Mouse (Mus musculus) MEL (cell line): ENCODE results near the gene Abhd2. TPM values are rescaled to one million over a fixed set of nuclear protein-coding genes. Genes with fewer than 3 reads are reported as not detected.
A peak's percentile ranks its signal among the peaks of the same experiment; 100 is the strongest.

Source experiments
- DNase-seq: peaks from one replicate; pipeline ENCODE4 v3.0.0; 2011; ENCODE audit warnings: low read depth, low spot score
- H3K27ac ChIP-seq: 2 replicates; pipeline ENCODE4 v1.5.1; 2012; ENCODE audit warnings: low read depth, mild to moderate bottlenecking, control low read depth, low read length, moderate library complexity; ENCODE audit not compliant: control insufficient read depth
- H3K27me3 ChIP-seq, 2 experiments: fragments of 150-350 bp in 1 of 2; sonication (generic) in 1 of 2; 2 replicates each; pipeline ENCODE4 v1.6.1; 2012; ENCODE audit warnings: low read length in 2 of 2, mild to moderate bottlenecking in 2 of 2, improper control_type of control experiment in 1 of 2, moderate library complexity in 1 of 2; ENCODE audit not compliant: insufficient read depth in 2 of 2, control insufficient read depth in 1 of 2
- H3K36me3 ChIP-seq, 2 experiments: 2 replicates each; pipeline ENCODE4 v1.6.1; 2012 to 2014; ENCODE audit warnings: low read length in 2 of 2, improper control_type of control experiment in 1 of 2, inconsistent platforms in 1 of 2, mild to moderate bottlenecking in 1 of 2; ENCODE audit not compliant: insufficient read depth in 2 of 2, control insufficient read depth in 1 of 2
- H3K4me1 ChIP-seq, 2 experiments: fragments of 150-350 bp in 1 of 2; sonication (generic) in 1 of 2; 2 replicates each; pipeline ENCODE4 v1.6.1; 2012; ENCODE audit warnings: low read length in 2 of 2, improper control_type of control experiment in 1 of 2, mild to moderate bottlenecking in 1 of 2; ENCODE audit not compliant: insufficient read depth in 2 of 2, control insufficient read depth in 1 of 2
- H3K4me3 ChIP-seq, 2 experiments: fragments of 150-350 bp in 1 of 2; sonication (generic) in 1 of 2; 2 replicates each; pipeline ENCODE4 v1.5.1; 2012; ENCODE audit warnings: low read depth in 2 of 2, low read length in 2 of 2, mild to moderate bottlenecking in 2 of 2, moderate library complexity in 2 of 2, control low read depth in 1 of 2, improper control_type of control experiment in 1 of 2; ENCODE audit not compliant: control insufficient read depth in 1 of 2, insufficient read depth in 1 of 2
- H3K79me2 ChIP-seq: 2 replicates; pipeline ENCODE4 v1.6.1; 2012; ENCODE audit warnings: mild to moderate bottlenecking, low read length, moderate library complexity; ENCODE audit not compliant: control insufficient read depth, poor library complexity, insufficient read depth
- H3K9ac ChIP-seq: 2 replicates; pipeline ENCODE4 v1.6.1; 2012; ENCODE audit warnings: low read depth, mild to moderate bottlenecking, control low read depth, low read length, moderate library complexity; ENCODE audit not compliant: control insufficient read depth, poor library complexity, severe bottlenecking
- H3K9me3 ChIP-seq: fragments of 150-350 bp; sonication (generic); replicated peaks from 2 replicates; pipeline ENCODE4 v1.6.1; 2012; ENCODE audit warnings: mild to moderate bottlenecking, low read length, improper control_type of control experiment, moderate library complexity; ENCODE audit not compliant: insufficient read depth
- CHD2 ChIP-seq: IDR thresholded peaks from 2 replicates; pipeline ENCODE4 v1.6.1; 2011; ENCODE audit warnings: low read length, improper control_type of control experiment
- CTCF ChIP-seq, 3 experiments: IDR thresholded peaks in 2 of 3; conservative IDR thresholded peaks in 1 of 3; 2 replicates each; pipeline ENCODE4 v1.5.1; 2011 to 2012; ENCODE audit warnings: low read length in 3 of 3, low read depth in 2 of 3, mild to moderate bottlenecking in 2 of 3, improper control_type of control experiment in 1 of 3, inconsistent platforms in 1 of 3, mixed read lengths in 1 of 3, moderate library complexity in 1 of 3; ENCODE audit not compliant: control insufficient read depth in 1 of 3, insufficient read depth in 1 of 3, poor library complexity in 1 of 3, severe bottlenecking in 1 of 3
- E2F4 ChIP-seq: IDR thresholded peaks from 2 replicates; pipeline ENCODE4 v1.6.1; 2011; ENCODE audit warnings: low read depth, low read length, improper control_type of control experiment, borderline replicate concordance
- GABPA ChIP-seq: IDR thresholded peaks from 2 replicates; pipeline ENCODE4 v1.6.1; 2012; ENCODE audit warnings: low read depth, mild to moderate bottlenecking, inconsistent platforms, low read length, improper control_type of control experiment, moderate library complexity
- HCFC1 ChIP-seq: IDR thresholded peaks from 2 replicates; pipeline ENCODE4 v1.6.1; 2012; ENCODE audit warnings: low read depth, mild to moderate bottlenecking, inconsistent platforms, low read length, improper control_type of control experiment, moderate library complexity
- KAT2A ChIP-seq: conservative IDR thresholded peaks from 2 replicates; pipeline ENCODE4 v1.6.1; 2012; ENCODE audit warnings: low read depth, low read length, improper control_type of control experiment, inconsistent platforms
- MAFK ChIP-seq: IDR thresholded peaks from 2 replicates; pipeline ENCODE4 v1.6.1; 2011; ENCODE audit warnings: low read depth, mild to moderate bottlenecking, low read length, improper control_type of control experiment, borderline replicate concordance
- MAZ ChIP-seq: IDR thresholded peaks from 2 replicates; pipeline ENCODE4 v1.6.1; 2012; ENCODE audit warnings: low read depth, mild to moderate bottlenecking, inconsistent platforms, low read length, improper control_type of control experiment
- MEF2A ChIP-seq: IDR thresholded peaks from 2 replicates; pipeline ENCODE4 v1.6.1; 2014; ENCODE audit warnings: low read depth, mild to moderate bottlenecking, inconsistent platforms, low read length, improper control_type of control experiment; ENCODE audit not compliant: poor library complexity, insufficient replicate concordance, severe bottlenecking; ENCODE audit errors: extremely low read depth
- MXI1 ChIP-seq: IDR thresholded peaks from 2 replicates; pipeline ENCODE4 v1.6.1; 2011; ENCODE audit warnings: mild to moderate bottlenecking, low read depth, low read length, improper control_type of control experiment
- MYB ChIP-seq: IDR thresholded peaks from 2 replicates; pipeline ENCODE4 v1.6.1; 2011; ENCODE audit warnings: mild to moderate bottlenecking, low read depth, low read length, improper control_type of control experiment
- MYC ChIP-seq: IDR thresholded peaks from 2 replicates; pipeline ENCODE4 v1.6.1; 2011; ENCODE audit warnings: low read depth, mild to moderate bottlenecking, low read length, improper control_type of control experiment, moderate library complexity
- NRF1 ChIP-seq: IDR thresholded peaks from 2 replicates; pipeline ENCODE4 v1.6.1; 2014; ENCODE audit warnings: low read depth, mild to moderate bottlenecking, inconsistent platforms, low read length, improper control_type of control experiment, moderate library complexity; ENCODE audit not compliant: poor library complexity, insufficient read depth, severe bottlenecking
- RCOR1 ChIP-seq: IDR thresholded peaks from 2 replicates; pipeline ENCODE4 v1.6.1; 2012; ENCODE audit warnings: low read depth, mild to moderate bottlenecking, inconsistent platforms, low read length, improper control_type of control experiment
- SIN3A ChIP-seq: IDR thresholded peaks from 2 replicates; pipeline ENCODE4 v1.6.1; 2012; ENCODE audit warnings: low read length, improper control_type of control experiment, inconsistent platforms
- TCF12 ChIP-seq: IDR thresholded peaks from 2 replicates; pipeline ENCODE4 v1.6.1; 2014; ENCODE audit warnings: low read depth, mild to moderate bottlenecking, inconsistent platforms, low read length, improper control_type of control experiment, moderate library complexity
- USF1 ChIP-seq: IDR thresholded peaks from 2 replicates; pipeline ENCODE4 v1.6.1; 2014; ENCODE audit warnings: low read depth, mild to moderate bottlenecking, inconsistent platforms, low read length, improper control_type of control experiment, moderate library complexity
- ZC3H11A ChIP-seq: IDR thresholded peaks from 2 replicates; pipeline ENCODE4 v1.6.1; 2012; ENCODE audit warnings: low read depth, mild to moderate bottlenecking, inconsistent platforms, low read length, improper control_type of control experiment
- ZKSCAN1 ChIP-seq: IDR thresholded peaks from 2 replicates; pipeline ENCODE4 v1.6.1; 2012; ENCODE audit warnings: low read depth, mild to moderate bottlenecking, inconsistent platforms, low read length, improper control_type of control experiment, moderate library complexity
- ZMIZ1 ChIP-seq: IDR thresholded peaks from 2 replicates; pipeline ENCODE4 v1.6.1; 2012; ENCODE audit warnings: low read depth, mild to moderate bottlenecking, inconsistent platforms, low read length, improper control_type of control experiment, moderate library complexity
- polyA plus RNA-seq, 2 experiments: library from polyadenylated mRNA; stranded (reverse) in 1 of 2; unstranded in 1 of 2; fragments of >175 nt in 1 of 2; fragments of >200 nt in 1 of 2; gene quantifications; 2 replicates each; pipeline versions ENCODE4 v1.2.1 to v1.2.4; 2012; ENCODE audit warnings: low replicate concordance in 2 of 2, low read depth in 1 of 2; ENCODE audit not compliant: insufficient read length in 2 of 2, insufficient read depth in 1 of 2, missing spikeins in 1 of 2
- total RNA-seq: library from RNA; depleted of rRNA; stranded (reverse); fragments of 300-350 nt; gene quantifications from 2 replicates; pipeline ENCODE4 v1.2.3, GENCODE M21; 2012

Abhd2 gene
- total and polyA plus RNA-seq, 3 experiments = 13.6 to 32.0 TPM; not detected in 1

- peaks cover 0 to 9% of the 10 kb centered on the region in 2 experiments; a peak in 2 of 4 replicates for H3K4me1 ChIP-seq
- no peak overlapping the region for H3K27ac ChIP-seq
- peaks cover 0 to 3% of the 10 kb centered on the region in 2 experiments; a peak in 2 of 4 replicates for H3K36me3 ChIP-seq
- no peak overlapping the region for H3K9ac ChIP-seq
- TF ChIP-seq ZMIZ1 (no peak), USF1 (peak; percentile 58; the same call in 1 of the 2 replicates), KAT2A (no peak), E2F4 (no peak), GABPA (no peak), MEF2A (no peak)
- H3K9me3 ChIP-seq = no peaks in the 10 kb centered on the region
- H3K27me3 ChIP-seq = peaks cover 0 to 2% of the 10 kb centered on the region in 2 experiments; a peak in 2 of 4 replicates
- H3K4me3 ChIP-seq = no peak overlapping the region; a peak in 1 of 4 replicates
- no peaks in the 10 kb centered on the region for H3K79me2 ChIP-seq
- peak; percentile 42 for DNase-seq
Observed at GRCm38 (mm10) chr7:79225477-79225876, 47.5 kb upstream of the Abhd2 start.

GRCm38 (mm10) chr7:79226172-79226571, 46.8 kb upstream of the Abhd2 start:
- no peak overlapping the region for H3K9ac ChIP-seq
- no peaks in the 10 kb centered on the region for H3K9me3 ChIP-seq
- H3K36me3 ChIP-seq = peaks cover 0 to 3% of the 10 kb centered on the region in 2 experiments; a peak in 2 of 4 replicates
- peaks cover 0 to 9% of the 10 kb centered on the region in 2 experiments; a peak in 2 of 4 replicates for H3K4me1 ChIP-seq
- no peak overlapping the region for H3K27ac ChIP-seq
- H3K27me3 ChIP-seq = peaks cover 0 to 2% of the 10 kb centered on the region in 2 experiments; a peak in 2 of 4 replicates
- no peak overlapping the region for H3K4me3 ChIP-seq
- peak; percentile 9 for DNase-seq
- no peak for TF ChIP-seq SIN3A
- no peak for TF ChIP-seq MXI1
- TF ChIP-seq NRF1 = no peak
- no peak for TF ChIP-seq ZKSCAN1
- no peak for TF ChIP-seq HCFC1
- TF ChIP-seq MEF2A = no peak
- TF ChIP-seq, all 39 proteins: peak for 0
- H3K79me2 ChIP-seq = no peaks in the 10 kb centered on the region

GRCm38 (mm10) chr7:79226834-79227486, 46.0 kb upstream of the Abhd2 start:
- H3K36me3 ChIP-seq = peaks cover 0 to 3% of the 10 kb centered on the region in 2 experiments; a peak in 2 of 4 replicates
- peaks cover 0 to 9% of the 10 kb centered on the region in 2 experiments; a peak in 2 of 4 replicates for H3K4me1 ChIP-seq
- H3K79me2 ChIP-seq = no peaks in the 10 kb centered on the region
- DNase-seq = no peak
- no peaks in the 10 kb centered on the region for H3K9me3 ChIP-seq
- H3K4me3 ChIP-seq = no peak overlapping the region
- no peak overlapping the region for H3K27ac ChIP-seq
- TF ChIP-seq RCOR1 = no peak
- no peak for TF ChIP-seq MYC
- TF ChIP-seq MAZ = no peak
- no peak for TF ChIP-seq MYB
- TF ChIP-seq TCF12 = no peak
- TF ChIP-seq NRF1 = no peak
- no peak for TF ChIP-seq E2F4
- TF ChIP-seq ZC3H11A = no peak
- no peak for TF ChIP-seq SIN3A
- no peak for TF ChIP-seq CTCF (IDR thresholded peaks at IDR 0.05 in 2 of 3, conservative IDR thresholded peaks at IDR 0.05 in 1 of 3; ENCODE audit: control insufficient read depth in 1 of 3, insufficient read depth in 1 of 3, low read depth in 2 of 3, low read length in 3 of 3, poor library complexity in 1 of 3, severe bottlenecking in 1 of 3)
- no peak for TF ChIP-seq MAFK
- no peak for TF ChIP-seq CHD2
- no peak for TF ChIP-seq HCFC1
- no peak for TF ChIP-seq GABPA
- peaks cover 0 to 2% of the 10 kb centered on the region in 2 experiments; a peak in 2 of 4 replicates for H3K27me3 ChIP-seq
- no peak overlapping the region for H3K9ac ChIP-seq
